Mouse (Mus musculus): ENCODE measurements around the gene Tcte1.
A peak's percentile ranks its signal among the peaks of the same experiment; 100 is the strongest.

Tcte1 gene

GRCm38 (mm10) chr17:45566360-45567161 lies 43.3 kb downstream of the Tcte1 start:
- peak; percentile 65 to 74 for DNase-seq

- peak; percentile 37 to 46 for DNase-seq
Observed at GRCm38 (mm10) chr17:45567162-45567601, 43.9 kb downstream of the Tcte1 start.

GRCm38 (mm10) chr17:45568990-45569389 lies 45.8 kb downstream of the Tcte1 start:
- no peak for DNase-seq

GRCm38 (mm10) chr17:45569999-45570398 lies 46.8 kb downstream of the Tcte1 start:
- DNase-seq, result no peak

- DNase-seq, result peak; percentile 90 to 91
Observed at GRCm38 (mm10) chr17:45572103-45573086, 49.2 kb downstream of the Tcte1 start.

GRCm38 (mm10) chr17:45573087-45573779 lies 50.0 kb downstream of the Tcte1 start, which contains the start of gene Hsp90ab1:
Hsp90ab1 (minus strand) TSS chr17:45573271.
- peak; percentile 100 for DNase-seq

- DNase-seq, result peak; percentile 98 to 99
Observed at GRCm38 (mm10) chr17:45573780-45574123, 50.5 kb downstream of the Tcte1 start.

GRCm38 (mm10) chr17:45574129-45574761 lies 51.0 kb downstream of the Tcte1 start:
- DNase-seq, result peak; percentile 87 to 90

GRCm38 (mm10) chr17:45575123-45575897 lies 52.1 kb downstream of the Tcte1 start:
- peak in 1 of 2 experiments; percentile 35 for DNase-seq

GRCm38 (mm10) chr17:45578242-45578641 lies 55.0 kb downstream of the Tcte1 start:
- peak in 1 of 2 experiments; percentile 36 for DNase-seq

- peak; percentile 44 to 62 for DNase-seq
Observed at GRCm38 (mm10) chr17:45578843-45579242, 55.6 kb downstream of the Tcte1 start.

- DNase-seq, result peak in 1 of 2 experiments; percentile 6
Observed at GRCm38 (mm10) chr17:45579554-45579953, 56.3 kb downstream of the Tcte1 start.

GRCm38 (mm10) chr17:45580958-45581477 lies 57.8 kb downstream of the Tcte1 start:
- DNase-seq, result peak; percentile 57 to 60

GRCm38 (mm10) chr17:45581567-45581983 lies 58.3 kb downstream of the Tcte1 start:
- DNase-seq, result peak; percentile 85 to 90

- DNase-seq, result peak in 1 of 2 experiments; percentile 6
Observed at GRCm38 (mm10) chr17:45582188-45582587, 59.0 kb downstream of the Tcte1 start.

GRCm38 (mm10) chr17:45582715-45583355 lies 59.6 kb downstream of the Tcte1 start:
- DNase-seq, result peak; percentile 47 to 53

GRCm38 (mm10) chr17:45584096-45584896 lies 61.1 kb downstream of the Tcte1 start:
- peak; percentile 95 to 97 for DNase-seq

GRCm38 (mm10) chr17:45584939-45585678 lies 61.9 kb downstream of the Tcte1 start:
- peak; percentile 92 to 95 for DNase-seq
